ENCODE assay signal across 8 mouse cellular contexts in the genomic region with DNA sequence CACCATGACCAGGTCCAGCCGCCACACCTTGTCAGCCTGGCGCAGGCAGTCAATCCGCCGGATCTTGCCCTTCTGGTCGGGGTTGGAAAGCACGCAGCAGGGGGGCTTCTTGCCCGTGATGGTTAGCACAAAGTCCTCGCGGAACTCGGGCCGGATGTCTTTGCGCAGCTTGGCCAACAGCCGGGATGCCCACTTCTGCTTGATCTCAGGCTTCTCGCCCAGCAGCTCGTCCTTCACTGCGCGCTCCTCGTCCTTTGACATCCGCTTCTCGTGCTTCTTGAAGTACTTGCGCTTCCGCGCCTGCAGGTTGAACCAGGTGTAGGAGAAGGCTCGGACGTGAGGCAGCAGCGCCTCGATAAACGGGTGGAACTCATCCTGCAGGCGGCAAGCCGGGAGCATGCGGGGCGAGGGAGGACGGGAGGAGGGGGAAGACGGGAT. TPM values are rescaled to one million over a fixed set of nuclear protein-coding genes. Genes with fewer than 3 reads are reported as not detected.
A peak's percentile ranks its signal among the peaks of the same experiment; 100 is the strongest.
DNase-seq lines count a peak whose midpoint lies in the region; ATAC-seq lines count a peak whose summit lies in the region.

No protein-coding gene starts in this region.

- H3K4me3 ChIP-seq in kidney, embryonic 16.5 days (ENCODE audit: low read length): 0 out of 2 replicates have a peak overlapping the region, but pooled peaks have one; percentile 12

- peak overlapping the region; percentile 52 for H3K4me2 ChIP-seq in kidney, embryonic 16.5 days (replicated peaks; ENCODE audit: low read depth, low read length)

- H3K27ac ChIP-seq in kidney, embryonic 16.5 days (ENCODE audit: low read length): no peak overlapping the region

- H3K4me1 ChIP-seq in kidney, embryonic 16.5 days (ENCODE audit: insufficient read depth, low read length): peaks cover 47% of the 10 kb centered on the region

- peaks cover 92% of the 10 kb centered on the region for H3K27me3 ChIP-seq in kidney, embryonic 16.5 days (ENCODE audit: insufficient read depth, low read length)

- H3K36me3 ChIP-seq in kidney, embryonic 16.5 days (ENCODE audit: insufficient read depth, low read length): no peaks in the 10 kb centered on the region

- no peaks in the 10 kb centered on the region for H3K9me3 ChIP-seq in kidney, embryonic 16.5 days (ENCODE audit: low read length)

- ATAC-seq in kidney, embryonic 16.5 days (ENCODE audit: low FRiP score, low TSS enrichment): no peak
- peak; percentile 43 for ATAC-seq in granulocyte monocyte progenitor cell, adult 5-6 weeks (replicated peaks; ENCODE audit: poor library complexity, severe bottlenecking)

- peak overlapping the region; percentile 44 for H3K9ac ChIP-seq in kidney, embryonic 16.5 days (replicated peaks; ENCODE audit: low read length)

- WGBS in kidney, embryonic 16.5 days: 12% methylated on average over 34 of the region's 34 CpGs

- no peak for DNase-seq in kidney, adult 8-10 months
- peak; percentile 84 for DNase-seq in cerebellum, adult 8-10 months
- peak; percentile 51 to 71 for DNase-seq in lung, postnatal 4 days
- DNase-seq in adrenal gland, postnatal 4 days (ENCODE audit: low spot score in 2 of 2): no peak
- DNase-seq in layer of hippocampus, adult 8-10 months (ENCODE audit: low spot score in 2 of 2): no peak
- no peak for DNase-seq in layer of hippocampus, adult 9-11 months

RNA-seq across cellular contexts. Expression of a gene that starts 28.2 kb away (rescaled TPM):
- polyA plus RNA-seq in kidney, embryonic 16.5 days (2015; fragmentation: Nextera tagmentation; extraction: Ambion mirVana): 14.8 and 15.9 TPM in 2 replicates
- 25.7 and 51.2 TPM in 2 replicates for total RNA-seq in granulocyte monocyte progenitor cell, adult 5-6 weeks (2014; fragmentation: Nextera tagmentation)
- total RNA-seq in granulocyte monocyte progenitor cell, adult 5-6 weeks (2017): 9.5 and 12.8 TPM in 2 replicates
- total RNA-seq in adrenal gland, postnatal 4 days (2021): 100 to 1,000 TPM; 134 to 137 TPM
- total RNA-seq in layer of hippocampus, adult 8-10 months (2022): 100 to 1,000 TPM; 453 to 552 (median 494) TPM

RNA-seq across cellular contexts. Expression of a gene that starts 49.2 kb away (rescaled TPM):
- polyA plus RNA-seq in kidney, embryonic 16.5 days (2015; fragmentation: Nextera tagmentation; extraction: Ambion mirVana): 2.3 and 2.8 TPM in 2 replicates
- 11.0 and 17.9 TPM in 2 replicates for total RNA-seq in granulocyte monocyte progenitor cell, adult 5-6 weeks (2014; fragmentation: Nextera tagmentation)
- 4.4 and 4.8 TPM in 2 replicates for total RNA-seq in granulocyte monocyte progenitor cell, adult 5-6 weeks (2017)
- 1 to 10 TPM; 1.2 TPM for total RNA-seq in adrenal gland, postnatal 4 days (2021)
- not detected for total RNA-seq in layer of hippocampus, adult 8-10 months (2022)

RNA-seq across cellular contexts. Expression of a gene that starts 50.7 kb away (rescaled TPM):
- polyA plus RNA-seq in kidney, embryonic 16.5 days (2015; fragmentation: Nextera tagmentation; extraction: Ambion mirVana): 6.6 and 9.0 TPM in 2 replicates
- total RNA-seq in granulocyte monocyte progenitor cell, adult 5-6 weeks (2014; fragmentation: Nextera tagmentation): 4.1 and 4.7 TPM in 2 replicates
- 3.6 and 3.7 TPM in 2 replicates for total RNA-seq in granulocyte monocyte progenitor cell, adult 5-6 weeks (2017)
- total RNA-seq in adrenal gland, postnatal 4 days (2021): 1 to 10 TPM; 5.7 to 6.7 TPM
- total RNA-seq in layer of hippocampus, adult 8-10 months (2022): 10 to 100 TPM in 1 of 4 experiments, 1 to 10 TPM in 3; 8.4 to 10.5 (median 8.9) TPM

RNA-seq across cellular contexts. Expression of a gene that starts 59.4 kb away (rescaled TPM):
- polyA plus RNA-seq in kidney, embryonic 16.5 days (2015; fragmentation: Nextera tagmentation; extraction: Ambion mirVana): 49.7 and 51.6 TPM in 2 replicates
- 17.0 and 19.2 TPM in 2 replicates for total RNA-seq in granulocyte monocyte progenitor cell, adult 5-6 weeks (2014; fragmentation: Nextera tagmentation)
- total RNA-seq in granulocyte monocyte progenitor cell, adult 5-6 weeks (2017): 46.2 and 52.4 TPM in 2 replicates
- 10 to 100 TPM; 46.9 to 48.0 TPM for total RNA-seq in adrenal gland, postnatal 4 days (2021)
- 10 to 100 TPM; 21.6 to 27.7 (median 23.3) TPM for total RNA-seq in layer of hippocampus, adult 8-10 months (2022)

Comparison
In these comparisons a context has a peak if more than half of its experiments do, and no peak if none do; other contexts are left out.
1. DNase-seq: peak in cerebellum, adult 8-10 months (single experiment) and lung, postnatal 4 days (2 of 2); none in kidney, adult 8-10 months (0 of 2), adrenal gland, postnatal 4 days (0 of 2), layer of hippocampus, adult 8-10 months (0 of 2) and layer of hippocampus, adult 9-11 months (single experiment).